Mouse (Mus musculus): ENCODE results near the gene Erc2.

DNA sequence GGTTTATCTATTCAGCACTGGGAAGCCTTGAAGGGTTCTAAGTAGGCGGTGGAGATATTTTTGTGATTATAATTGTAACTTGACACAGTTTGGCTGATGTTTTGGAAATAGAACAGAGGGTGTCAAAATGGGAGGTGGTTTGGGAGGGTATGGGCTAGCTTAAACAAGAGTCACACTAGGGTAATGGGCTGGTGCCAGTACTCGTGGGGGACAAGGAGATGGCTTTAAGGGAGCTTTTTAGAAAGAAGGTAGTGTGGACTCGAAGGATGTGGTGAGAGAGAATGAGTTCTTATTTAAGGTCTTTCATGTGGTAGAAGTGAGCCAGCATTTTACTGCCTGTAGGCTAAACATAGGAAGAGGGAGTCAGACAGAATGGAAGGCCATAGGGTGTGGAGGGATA, 19.2 kb downstream of the Erc2 start:
- TF ChIP-seq CTCF (IDR thresholded peaks at IDR 0.05; ENCODE audit: control insufficient read depth, insufficient read depth, insufficient read length) (no peak), MAX (IDR thresholded peaks at IDR 0.05) (no peak), USF1 (IDR thresholded peaks at IDR 0.05; ENCODE audit: low read depth) (no peak)
